Mouse (Mus musculus) layer of hippocampus, adult 9-11 months (tissue): ENCODE data around the gene Zfp62.
"Not testable (repeated sequence)": the region's sequence is repeated elsewhere in the genome, so short reads cannot be mapped to it uniquely, and the experiment has no call there.

Experiments
- DNase-seq: peaks from one replicate; pipeline ENCODE4 v3.0.0; 2022

Zfp62 gene

GRCm38 (mm10) chr11:49203129-49203768, at the start of gene Zfp62:
Zfp62 (plus strand) TSS chr11:49203292.
- peak; percentile 94 for DNase-seq

DNA sequence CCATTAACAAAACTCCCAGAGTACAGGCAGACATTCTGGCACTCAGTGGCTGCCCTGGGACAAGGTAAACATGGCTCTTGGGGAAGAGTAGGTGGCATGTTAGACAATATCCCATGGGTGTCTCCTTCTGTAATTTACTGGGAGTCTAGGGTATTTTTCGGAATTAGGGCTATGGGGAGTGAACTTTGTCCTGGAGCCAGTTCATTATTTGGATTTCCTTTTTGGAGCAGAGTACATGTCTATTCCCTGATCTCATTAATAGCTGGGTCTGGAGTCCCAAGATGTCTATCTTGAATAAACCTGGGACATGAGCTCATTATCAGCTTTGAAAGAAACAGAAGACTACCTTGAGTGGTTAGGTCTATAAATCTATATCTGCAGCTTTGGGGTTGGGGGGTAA, 49.0 kb upstream of the Zfp62 start, which contains the start of gene Olfr1394:
Gene Olfr1394 (plus strand): TSS at position 301 of the 400 bp plus-strand sequence.
- no peak for DNase-seq

- DNase-seq: no peak
These were observed 46.0 kb upstream of the Zfp62 start for GRCm38 (mm10) chr11:49156821-49157814.

DNA sequence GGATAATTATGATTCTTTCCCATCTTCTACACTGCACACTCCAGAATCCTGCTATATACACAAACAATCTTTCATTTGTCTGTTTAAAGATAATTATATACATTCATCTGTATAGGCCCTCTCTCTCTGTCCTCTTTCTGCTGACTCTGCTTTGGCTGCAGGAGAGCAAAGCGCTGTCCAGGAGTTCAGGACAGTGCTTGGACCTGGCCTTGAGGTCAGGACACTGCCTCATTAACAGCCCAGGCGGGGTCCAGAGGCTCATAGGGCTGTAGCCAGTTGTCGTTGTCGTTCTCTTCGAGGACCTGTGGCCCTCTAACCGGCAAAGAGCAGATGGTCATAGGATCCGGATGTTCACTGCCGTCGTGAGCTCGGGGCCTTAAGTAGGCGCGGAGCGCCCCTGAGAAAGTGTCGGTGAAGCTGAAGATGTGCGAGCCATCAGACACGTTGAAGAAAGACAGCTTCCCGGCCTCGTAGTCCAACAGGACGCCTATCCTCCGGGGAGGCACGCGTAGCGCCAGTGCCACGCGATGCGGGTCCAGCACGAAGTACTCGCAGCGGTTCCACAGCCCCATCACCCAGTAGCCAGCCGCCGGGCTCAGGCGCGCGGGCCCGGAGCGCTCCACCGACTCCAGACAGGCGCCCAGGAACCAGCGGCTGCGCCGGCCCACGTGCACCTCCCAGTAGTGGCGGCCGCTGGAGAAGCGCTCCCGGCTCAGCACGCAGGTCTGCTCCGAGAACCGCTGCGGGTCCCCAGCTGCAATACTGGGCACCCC, 34.1 kb upstream of the Zfp62 start:
- no peak for DNase-seq

DNA sequence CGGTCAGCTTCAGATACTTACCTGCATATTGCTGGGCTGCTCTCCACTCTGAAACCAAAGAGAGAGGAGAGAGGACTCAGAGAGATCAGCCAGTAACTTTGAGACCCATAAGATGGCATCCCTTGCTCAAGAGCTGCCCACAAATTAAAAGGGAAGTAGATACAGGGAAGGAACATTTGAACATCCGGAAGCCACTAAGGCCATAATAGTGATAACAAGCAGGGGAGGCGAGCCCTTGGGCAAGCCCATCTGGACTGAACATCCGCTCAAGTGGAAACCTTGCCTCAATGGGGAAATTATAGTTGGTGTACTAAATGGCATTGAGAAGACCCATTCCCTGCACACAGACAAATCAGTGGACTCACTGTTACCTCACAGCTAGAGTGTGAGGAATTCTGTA, 32.5 kb upstream of the Zfp62 start:
- no peak for DNase-seq

GRCm38 (mm10) chr11:49175345-49175744, 27.7 kb upstream of the Zfp62 start:
- no peak for DNase-seq

DNA sequence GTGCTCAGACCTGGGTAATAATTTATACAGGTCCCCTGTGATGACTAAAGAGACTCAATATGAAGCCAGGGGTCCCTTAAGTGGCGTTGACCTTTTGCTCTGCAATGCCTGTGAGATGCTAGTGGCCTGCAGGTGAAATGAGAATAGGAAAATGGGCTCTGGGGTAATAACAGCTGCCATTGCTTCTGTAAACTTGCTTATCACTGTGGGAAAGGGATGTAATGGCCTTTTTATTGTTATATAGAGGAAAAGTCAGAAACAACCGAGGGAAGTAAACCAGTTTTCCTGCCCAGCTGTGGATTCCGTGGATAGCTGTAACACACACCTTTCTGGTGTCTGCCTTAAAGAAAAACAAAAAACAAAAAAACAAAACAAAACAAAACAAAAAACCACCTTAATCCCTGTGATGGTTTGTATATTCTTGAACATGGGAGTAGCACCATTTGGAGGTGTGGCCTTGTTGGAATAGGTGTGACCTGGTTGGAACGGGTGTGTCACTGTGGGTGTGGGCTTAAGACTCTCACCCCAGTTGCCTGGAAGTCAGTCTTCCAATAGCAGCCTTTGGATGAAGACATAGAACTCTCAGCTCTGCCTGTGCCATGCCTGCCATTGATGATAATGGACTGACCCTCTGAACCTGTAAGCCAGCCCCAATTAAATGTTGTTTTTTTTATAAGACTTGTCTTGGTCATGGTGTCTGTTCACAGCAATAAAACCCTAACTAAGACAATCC, 26.9 kb upstream of the Zfp62 start:
- DNase-seq: not testable (repeated sequence)

DNA sequence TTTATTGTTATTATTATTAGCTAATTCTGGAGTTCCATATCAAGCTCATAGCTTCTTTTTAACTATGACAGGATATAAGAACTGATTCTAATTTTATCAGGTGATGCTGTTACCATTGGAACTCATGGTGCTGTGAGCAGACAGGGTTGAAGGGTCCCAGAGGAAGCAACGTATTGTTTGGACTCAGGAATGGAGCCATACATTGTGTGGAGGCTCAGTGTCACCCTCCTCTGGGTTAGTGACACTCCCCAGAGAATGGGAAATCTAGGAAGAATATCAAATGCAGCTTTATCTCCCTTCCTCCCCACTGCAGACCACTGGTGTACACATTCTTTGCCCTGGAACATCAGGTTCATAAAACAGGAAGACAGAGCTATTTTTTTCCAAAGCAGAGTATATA, 19.9 kb upstream of the Zfp62 start:
- DNase-seq: no peak

DNA sequence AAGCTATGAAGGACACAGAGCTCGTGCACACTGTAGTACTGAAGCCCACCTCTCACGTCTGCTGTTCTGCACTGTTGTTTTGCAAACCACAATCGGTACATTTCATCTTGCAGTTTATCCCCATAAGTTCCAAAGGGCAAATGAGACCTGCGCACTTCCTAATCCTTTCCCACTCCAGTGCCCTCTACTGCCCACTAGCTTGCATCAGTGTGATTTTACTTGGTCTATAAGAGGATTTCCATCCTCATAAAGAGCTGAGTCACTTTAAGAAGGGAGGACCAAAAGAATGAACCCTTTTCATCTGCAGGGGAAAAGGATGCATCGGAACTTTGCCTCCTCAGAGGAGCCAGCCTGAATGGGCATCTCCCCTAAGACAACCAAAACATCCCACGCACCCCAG, 16.6 kb upstream of the Zfp62 start:
- DNase-seq: no peak

DNA sequence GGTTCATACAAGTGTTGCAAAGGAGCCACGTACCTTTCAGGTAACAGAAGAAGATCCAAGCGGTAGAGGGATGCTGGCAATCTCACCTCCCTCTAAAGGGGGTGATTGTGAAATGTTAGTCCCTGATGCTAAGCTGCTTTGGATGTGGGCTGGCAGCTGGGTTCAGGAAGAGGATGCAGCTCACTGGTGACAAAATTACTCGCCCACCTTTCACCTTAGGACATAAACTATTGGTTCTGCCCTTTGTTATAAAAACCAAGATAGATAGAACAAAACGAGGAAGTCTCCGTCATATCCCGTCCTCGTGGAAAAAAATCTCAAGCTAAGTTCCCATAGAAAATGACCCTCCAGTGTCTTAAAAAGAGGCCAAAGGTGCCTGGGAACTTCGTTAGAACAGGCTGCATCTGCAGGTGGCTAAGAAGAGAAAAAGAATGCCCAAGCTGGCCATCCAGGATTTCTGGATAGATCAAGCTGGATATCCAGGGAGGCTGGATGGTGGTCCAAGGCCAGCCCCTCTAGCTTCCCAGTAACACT, 16.1 kb upstream of the Zfp62 start, which contains the start of gene Btnl9:
Gene Btnl9 (minus strand): TSS at position 205 of the 534 bp plus-strand sequence.
- no peak for DNase-seq

DNA sequence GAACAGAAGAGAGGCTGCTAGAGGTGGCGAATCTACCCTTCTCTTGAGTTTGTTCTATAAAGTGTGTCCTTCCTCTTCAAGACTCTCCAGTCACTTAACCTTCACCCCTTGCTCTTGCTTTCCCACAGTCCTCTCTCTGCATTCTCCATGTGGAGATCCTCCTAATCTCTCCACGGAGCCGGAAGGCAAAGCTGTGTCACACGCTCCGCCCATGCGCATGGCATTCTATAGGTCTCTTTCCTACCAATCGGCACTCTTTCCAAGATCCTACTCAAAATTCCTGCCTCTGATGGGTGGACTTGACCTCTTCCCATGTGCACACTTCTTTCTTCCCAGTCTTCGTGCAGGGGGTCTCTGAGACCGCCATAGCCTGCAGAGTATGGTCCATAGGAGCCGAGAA, 15.4 kb upstream of the Zfp62 start:
- no peak for DNase-seq

DNA sequence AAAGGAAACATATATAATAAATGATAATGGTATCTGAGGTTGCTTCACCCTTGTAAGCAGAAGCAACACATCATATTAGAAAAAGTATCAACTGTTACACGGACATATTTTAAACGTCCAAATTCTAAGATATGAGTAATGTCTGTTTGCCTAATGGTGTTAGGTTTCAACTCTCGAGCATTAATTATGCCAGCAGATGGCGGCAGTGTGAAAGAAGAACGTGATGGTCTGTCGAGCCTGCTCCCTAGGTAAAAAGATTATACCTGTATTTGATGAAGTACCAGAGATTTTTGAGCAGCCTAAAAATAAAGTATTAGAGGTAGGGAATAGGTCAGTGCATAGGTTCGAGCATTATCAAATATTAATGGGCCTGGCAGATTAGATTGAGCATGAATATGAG, 13.4 kb upstream of the Zfp62 start:
- peak; percentile 27 for DNase-seq

DNA sequence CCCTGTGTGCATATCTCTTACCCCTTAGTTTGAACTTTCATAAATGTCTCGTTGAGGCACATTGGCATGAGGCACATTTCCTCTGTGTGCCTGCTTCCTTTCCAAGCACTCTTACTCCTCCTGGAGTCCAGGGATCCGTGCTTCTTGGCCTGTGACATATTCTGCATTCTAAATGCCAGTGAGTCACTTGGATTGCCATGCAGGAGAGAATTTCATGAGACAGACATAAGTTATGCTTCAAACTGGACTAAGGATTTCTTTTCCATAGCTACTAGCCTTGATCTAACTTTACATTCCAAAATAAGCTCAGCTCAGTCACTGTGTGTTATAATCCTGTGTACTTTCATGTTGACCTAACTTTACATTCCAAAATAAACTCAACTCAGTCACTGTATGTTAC, 12.0 kb upstream of the Zfp62 start:
- no peak for DNase-seq

- not testable (repeated sequence) for DNase-seq
These were observed 8.3 kb upstream of the Zfp62 start for GRCm38 (mm10) chr11:49194771-49195170.

DNA sequence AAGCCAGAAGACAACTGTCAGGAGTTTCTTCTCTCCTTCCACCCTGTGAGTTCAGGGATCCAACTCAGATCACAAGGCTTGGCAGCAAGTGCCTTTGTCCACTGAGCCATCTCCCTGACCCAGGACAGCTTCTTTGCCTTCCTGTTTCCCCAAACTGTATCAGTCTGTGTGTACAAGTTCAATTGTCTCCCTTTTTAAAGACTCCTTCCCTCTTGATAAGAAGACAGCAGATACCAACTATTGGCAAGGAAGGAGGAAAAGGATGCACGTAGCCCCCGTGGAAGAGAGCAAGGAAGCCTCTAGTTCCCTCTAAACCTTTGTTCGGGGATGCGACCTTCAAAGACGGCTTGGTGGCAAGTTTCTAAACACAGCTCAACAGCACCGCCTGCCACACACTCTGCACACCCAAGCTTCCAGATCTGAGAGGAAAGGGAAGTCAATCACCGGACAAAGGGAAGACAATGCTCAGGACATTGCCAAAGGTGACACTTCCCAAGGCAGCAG, 7.2 kb upstream of the Zfp62 start:
- no peak for DNase-seq

- DNase-seq: no peak
These were observed 2.4 kb upstream of the Zfp62 start for GRCm38 (mm10) chr11:49200666-49201065.

GRCm38 (mm10) chr11:49201142-49201541, 1.9 kb upstream of the Zfp62 start:
- no peak for DNase-seq

- no peak for DNase-seq
These were observed 1.0 kb upstream of the Zfp62 start for GRCm38 (mm10) chr11:49202071-49202470.

GRCm38 (mm10) chr11:49202523-49203061, 500 bp upstream of the Zfp62 start:
- peak; percentile 8 for DNase-seq

DNA sequence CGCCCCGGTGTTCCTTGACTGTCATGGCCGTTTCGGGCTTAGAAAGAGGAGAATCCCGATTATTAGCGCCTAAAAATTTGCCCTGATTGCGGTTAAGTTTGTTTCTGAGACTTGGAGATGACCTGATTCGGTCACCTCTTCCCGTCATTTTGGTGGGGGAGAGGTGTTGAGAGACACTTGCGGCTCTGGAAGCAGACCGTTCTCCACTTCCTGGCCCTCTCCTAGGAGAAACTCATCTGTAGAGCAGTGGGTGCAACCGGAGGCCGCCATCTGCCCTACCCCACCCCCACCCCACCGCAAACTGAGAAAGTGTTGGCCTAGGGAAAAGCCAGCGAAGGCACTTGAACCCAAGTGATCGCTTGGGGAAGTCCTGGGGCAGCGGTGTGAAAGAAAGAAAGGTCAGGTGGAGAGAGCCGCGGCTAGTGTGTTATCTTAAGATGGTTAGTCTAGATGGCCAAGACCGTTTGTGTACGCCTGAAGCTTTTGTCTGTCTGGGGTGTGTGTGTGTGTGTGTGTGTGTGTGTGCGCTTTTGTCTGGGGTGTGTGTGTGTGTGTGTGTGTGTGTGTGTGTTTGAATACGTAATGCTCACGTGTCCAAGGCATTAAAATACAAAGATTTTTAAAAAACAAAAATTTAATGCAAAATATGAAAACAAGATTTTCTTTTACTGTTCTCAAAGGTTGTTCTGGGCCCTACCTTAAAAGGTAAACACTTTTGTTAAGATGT, 842 bp downstream of the Zfp62 start:
- DNase-seq: no peak

DNA sequence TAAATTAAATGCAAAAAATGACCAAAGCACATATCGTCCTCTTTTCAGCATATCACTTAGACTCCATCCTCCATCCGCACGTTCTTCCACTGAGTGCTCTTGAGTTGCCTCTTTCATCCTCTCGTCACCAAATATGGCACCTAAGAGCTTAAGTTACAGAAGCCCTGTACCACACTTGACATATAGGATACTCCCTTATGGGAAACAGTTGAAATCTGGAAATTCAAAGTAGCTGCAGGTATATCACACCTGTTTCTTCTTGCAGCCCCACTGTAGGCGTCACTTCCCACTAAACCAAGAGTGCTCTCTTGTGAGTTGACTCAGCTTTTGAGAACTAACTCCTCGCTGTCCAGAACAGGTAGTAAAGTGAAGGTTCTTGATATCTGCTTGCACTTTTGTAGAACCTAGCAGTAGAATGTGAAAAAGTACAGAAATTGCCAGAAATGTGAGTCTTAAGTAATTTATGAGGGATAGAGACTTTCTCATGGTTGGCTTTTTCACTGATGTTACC, 2.0 kb downstream of the Zfp62 start:
- no peak for DNase-seq
